ENCODE assay signal across 8 mouse cellular contexts in the genomic region with DNA sequence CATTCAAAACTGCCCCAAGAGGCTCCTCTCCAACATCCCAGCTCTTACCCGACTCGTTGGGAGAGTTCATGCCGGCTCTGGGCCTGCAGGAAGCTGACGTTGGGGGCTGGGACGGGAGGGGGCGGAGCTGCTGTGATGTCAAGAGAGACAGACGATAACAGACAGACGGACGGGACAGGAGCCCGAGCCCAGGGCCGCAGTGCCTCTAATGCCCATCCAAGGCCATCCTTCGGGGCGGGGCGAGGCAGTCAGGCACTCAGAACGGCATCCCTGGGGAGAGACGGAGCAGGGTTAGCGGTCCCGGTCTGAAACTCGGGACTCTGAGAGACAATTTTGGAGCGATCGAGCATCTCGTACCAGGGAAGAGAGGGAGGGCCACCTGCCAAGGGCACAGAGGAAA. TPM values are rescaled to one million over a fixed set of nuclear protein-coding genes. Genes with fewer than 3 reads are reported as not detected.
DNase-seq lines count a peak whose midpoint lies in the region; ATAC-seq and TF ChIP-seq lines count a peak whose summit lies in the region.

No protein-coding gene starts in this region.

- 0 out of 2 replicates have a peak, but pooled peaks cover 2% of the 10 kb centered on the region for H3K27me3 ChIP-seq in kidney, embryonic 16.5 days (ENCODE audit: insufficient read depth, low read length)
- peaks cover 51% of the 10 kb centered on the region for H3K27me3 ChIP-seq in liver, embryonic 13.5 days

- peak overlapping the region; percentile 53 for H3K9ac ChIP-seq in kidney, embryonic 16.5 days (replicated peaks; ENCODE audit: low read length)
- 0 out of 2 replicates have a peak overlapping the region, but pooled peaks have one; percentile 19 for H3K9ac ChIP-seq in liver, embryonic 13.5 days

- DNase-seq in kidney, adult 18-20 months = no peak
- peak; percentile 20 for DNase-seq in brain, embryonic 14.5 days (ENCODE audit: low read depth)
- DNase-seq in heart, postnatal 14 days = peak; percentile 40 to 46
- peak; percentile 25 for DNase-seq in liver, embryonic 13.5 days
- DNase-seq in urinary bladder, postnatal 36 days (ENCODE audit: low spot score in 2 of 2) = no peak
- DNase-seq in layer of hippocampus, postnatal 10 days (ENCODE audit: low spot score in 2 of 2) = no peak

- TF ChIP-seq POLR2A in brain, embryonic 14.5 days (IDR thresholded peaks at IDR 0.05; ENCODE audit: borderline replicate concordance, extremely low read depth, insufficient read depth, insufficient read length, poor library complexity, severe bottlenecking) = no peak

- peak overlapping the region; percentile 48 for H3K4me2 ChIP-seq in kidney, embryonic 16.5 days (replicated peaks; ENCODE audit: low read depth, low read length)
- H3K4me2 ChIP-seq in liver, embryonic 13.5 days = peak overlapping the region; percentile 54

- H3K9me3 ChIP-seq in kidney, embryonic 16.5 days (ENCODE audit: low read length) = no peaks in the 10 kb centered on the region
- H3K9me3 ChIP-seq in liver, embryonic 13.5 days (replicated peaks) = no peaks in the 10 kb centered on the region

- H3K4me1 ChIP-seq in kidney, embryonic 16.5 days (ENCODE audit: insufficient read depth, low read length) = peaks cover 64% of the 10 kb centered on the region
- peaks cover 79% of the 10 kb centered on the region for H3K4me1 ChIP-seq in liver, embryonic 13.5 days (replicated peaks)

- no peak for ATAC-seq in kidney, embryonic 16.5 days (ENCODE audit: low FRiP score, low TSS enrichment)
- 0 out of 2 replicates have a peak, but pooled peaks have one; percentile 4 for ATAC-seq in liver, embryonic 13.5 days (ENCODE audit: low read depth)
- no peak for ATAC-seq in frontal cortex, adult (ENCODE audit: low TSS enrichment)

- H3K27ac ChIP-seq in kidney, embryonic 16.5 days (ENCODE audit: low read length) = no peak overlapping the region
- H3K27ac ChIP-seq in liver, embryonic 13.5 days = no peak overlapping the region

- WGBS in kidney, embryonic 16.5 days = 8% methylated on average over 22 of the region's 22 CpGs
- 9% methylated on average over 22 of the region's 22 CpGs for WGBS in liver, embryonic 13.5 days (ENCODE audit: insufficient replicate concordance)

- peak overlapping the region; percentile 23; the same call in 1 of the 2 replicates for H3K4me3 ChIP-seq in kidney, embryonic 16.5 days (ENCODE audit: low read length)
- peak overlapping the region; percentile 33 for H3K4me3 ChIP-seq in liver, embryonic 13.5 days (replicated peaks)

- no peaks in the 10 kb centered on the region for H3K36me3 ChIP-seq in kidney, embryonic 16.5 days (ENCODE audit: insufficient read depth, low read length)
- no peaks in the 10 kb centered on the region for H3K36me3 ChIP-seq in liver, embryonic 13.5 days

- intact Hi-C loops in heart, postnatal 14 days (cut with DNase I) = loop anchor here (5.0 kb wide), 2 partner anchors 37 to 67 kb away; a partner anchor contains a TSS

- TF ChIP-seq CTCF in brain, embryonic 14.5 days (IDR thresholded peaks at IDR 0.05; ENCODE audit: borderline replicate concordance, extremely low read depth, insufficient read depth, insufficient read length) = no peak

RNA-seq across cellular contexts. Expression of a gene that starts 5.3 kb away (rescaled TPM):
- polyA plus RNA-seq in kidney, embryonic 16.5 days (2015; fragmentation: Nextera tagmentation; extraction: Ambion mirVana) = 51.5 and 59.8 TPM in 2 replicates
- polyA plus RNA-seq in brain, embryonic 14.5 days (2012; rRNA removed) = 147 and 153 TPM in 2 replicates
- 100 to 1,000 TPM; 122 to 138 TPM for total RNA-seq in heart, postnatal 14 days (2021)
- polyA plus RNA-seq in liver, embryonic 13.5 days (2015; fragmentation: Nextera tagmentation; extraction: Ambion mirVana) = 12.8 and 12.9 TPM in 2 replicates
- 100 to 1,000 TPM; 164 to 207 TPM for total RNA-seq in layer of hippocampus, postnatal 10 days (2021)

RNA-seq across cellular contexts. Expression of a gene that starts 24.0 kb away (rescaled TPM):
- polyA plus RNA-seq in kidney, embryonic 16.5 days (2015; fragmentation: Nextera tagmentation; extraction: Ambion mirVana) = 21.2 and 24.6 TPM in 2 replicates
- polyA plus RNA-seq in brain, embryonic 14.5 days (2012; rRNA removed) = 5.0 and 8.2 TPM in 2 replicates
- under 1 TPM; 0.74 to 0.83 TPM for total RNA-seq in heart, postnatal 14 days (2021)
- 14.6 and 16.4 TPM in 2 replicates for polyA plus RNA-seq in liver, embryonic 13.5 days (2015; fragmentation: Nextera tagmentation; extraction: Ambion mirVana)
- 1 to 10 TPM in 1 of 2 experiments, under 1 TPM in 1; 0.94 to 1.0 TPM for total RNA-seq in layer of hippocampus, postnatal 10 days (2021)

RNA-seq across cellular contexts. Expression of a gene that starts 35.3 kb away (rescaled TPM):
- 46.0 and 49.9 TPM in 2 replicates for polyA plus RNA-seq in kidney, embryonic 16.5 days (2015; fragmentation: Nextera tagmentation; extraction: Ambion mirVana)
- polyA plus RNA-seq in brain, embryonic 14.5 days (2012; rRNA removed) = 56.9 and 67.0 TPM in 2 replicates
- total RNA-seq in heart, postnatal 14 days (2021) = 10 to 100 TPM; 35.0 to 35.7 TPM
- 14.0 and 14.4 TPM in 2 replicates for polyA plus RNA-seq in liver, embryonic 13.5 days (2015; fragmentation: Nextera tagmentation; extraction: Ambion mirVana)
- total RNA-seq in layer of hippocampus, postnatal 10 days (2021) = 10 to 100 TPM; 44.4 to 45.4 TPM

RNA-seq across cellular contexts. Expression of a gene that starts 39.6 kb away (rescaled TPM):
- polyA plus RNA-seq in kidney, embryonic 16.5 days (2015; fragmentation: Nextera tagmentation; extraction: Ambion mirVana) = 90.2 and 108 TPM in 2 replicates
- 36.5 and 47.6 TPM in 2 replicates for polyA plus RNA-seq in brain, embryonic 14.5 days (2012; rRNA removed)
- 10 to 100 TPM; 44.4 to 47.6 TPM for total RNA-seq in heart, postnatal 14 days (2021)
- polyA plus RNA-seq in liver, embryonic 13.5 days (2015; fragmentation: Nextera tagmentation; extraction: Ambion mirVana) = 92.6 and 95.3 TPM in 2 replicates
- total RNA-seq in layer of hippocampus, postnatal 10 days (2021) = 10 to 100 TPM; 73.8 to 77.8 TPM

RNA-seq across cellular contexts. Expression of a gene that starts 43.9 kb away (rescaled TPM):
- polyA plus RNA-seq in kidney, embryonic 16.5 days (2015; fragmentation: Nextera tagmentation; extraction: Ambion mirVana) = not detected in 2 replicates
- polyA plus RNA-seq in brain, embryonic 14.5 days (2012; rRNA removed) = 0.25 and 0.56 TPM in 2 replicates
- total RNA-seq in heart, postnatal 14 days (2021) = under 1 TPM; 0.61 to 0.62 TPM
- polyA plus RNA-seq in liver, embryonic 13.5 days (2015; fragmentation: Nextera tagmentation; extraction: Ambion mirVana) = 0.06 and 0.08 TPM in 2 replicates
- total RNA-seq in layer of hippocampus, postnatal 10 days (2021) = under 1 TPM; 0.64 to 0.76 TPM

Comparison
In these comparisons a context has a peak if more than half of its experiments do, and no peak if none do; other contexts are left out.
1. DNase-seq: peak in brain, embryonic 14.5 days (single experiment), heart, postnatal 14 days (2 of 2) and liver, embryonic 13.5 days (single experiment); none in kidney, adult 18-20 months (single experiment), urinary bladder, postnatal 36 days (0 of 2) and layer of hippocampus, postnatal 10 days (0 of 2).